Mouse (Mus musculus): ENCODE measurements at regions not wholly inside any gene's neighbourhood (a gene's known extent, or its start where the extent isn't known, plus 50 kb on each side); places are given as distances from the start of the nearest gene placed in this dataset.

- peaks cover 12% of the 10 kb centered on the region for H3K9me3 ChIP-seq (ENCODE audit: low read length)
- H3K4me1 ChIP-seq (replicated peaks; ENCODE audit: low read depth, low read length) = peaks cover 41% of the 10 kb centered on the region
- H3K4me3 ChIP-seq (replicated peaks; ENCODE audit: low read length) = no peak overlapping the region
- TF ChIP-seq POU5F1 (IDR thresholded peaks at IDR 0.05; ENCODE audit: borderline replicate concordance, low read length) (no peak), NANOG (IDR thresholded peaks at IDR 0.05; ENCODE audit: borderline replicate concordance, low read length) (no peak), CTCF (conservative IDR thresholded peaks at IDR 0.05; ENCODE audit: low read length) (no peak)
- no peaks in the 10 kb centered on the region for H3K36me3 ChIP-seq (ENCODE audit: insufficient read depth, low read length)
- H3K27me3 ChIP-seq (ENCODE audit: insufficient read depth, low read length) = peaks cover 39% of the 10 kb centered on the region
Observed at GRCm38 (mm10) chr5:111630313-111630844, 103.3 kb upstream of the Gm26897 start.

GRCm38 (mm10) chr5:111631572-111632161 lies 102.1 kb upstream of the Gm26897 start:
- peaks cover 34% of the 10 kb centered on the region for H3K27me3 ChIP-seq (ENCODE audit: insufficient read depth, low read length)
- H3K9me3 ChIP-seq (ENCODE audit: low read length) = peaks cover 12% of the 10 kb centered on the region
- H3K36me3 ChIP-seq (ENCODE audit: insufficient read depth, low read length) = no peaks in the 10 kb centered on the region
- H3K4me3 ChIP-seq (replicated peaks; ENCODE audit: low read length) = peak overlapping the region; percentile 58
- TF ChIP-seq CTCF (conservative IDR thresholded peaks at IDR 0.05; ENCODE audit: low read length) (no peak), POU5F1 (IDR thresholded peaks at IDR 0.05; ENCODE audit: borderline replicate concordance, low read length) (no peak), NANOG (IDR thresholded peaks at IDR 0.05; ENCODE audit: borderline replicate concordance, low read length) (no peak)
- peaks cover 29% of the 10 kb centered on the region for H3K4me1 ChIP-seq (replicated peaks; ENCODE audit: low read depth, low read length)

GRCm38 (mm10) chr5:111635092-111635491 lies 98.6 kb upstream of the Gm26897 start:
- peaks cover 34% of the 10 kb centered on the region for H3K27me3 ChIP-seq (ENCODE audit: insufficient read depth, low read length)
- peaks cover 12% of the 10 kb centered on the region for H3K9me3 ChIP-seq (ENCODE audit: low read length)
- H3K4me1 ChIP-seq (replicated peaks; ENCODE audit: low read depth, low read length) = peaks cover 32% of the 10 kb centered on the region
- H3K4me3 ChIP-seq (replicated peaks; ENCODE audit: low read length) = no peak overlapping the region
- H3K36me3 ChIP-seq (ENCODE audit: insufficient read depth, low read length) = no peaks in the 10 kb centered on the region
- TF ChIP-seq CTCF (conservative IDR thresholded peaks at IDR 0.05; ENCODE audit: low read length) (no peak), POU5F1 (IDR thresholded peaks at IDR 0.05; ENCODE audit: borderline replicate concordance, low read length) (no peak), NANOG (IDR thresholded peaks at IDR 0.05; ENCODE audit: borderline replicate concordance, low read length) (no peak)

- Histone ChIP-seq H3K4me1 (replicated peaks; ENCODE audit: low read depth, low read length) (peaks cover 29% of the 10 kb centered on the region), H3K4me3 (replicated peaks; ENCODE audit: low read length) (no peak overlapping the region), H3K9me3 (ENCODE audit: low read length) (peaks cover 15% of the 10 kb centered on the region), H3K27me3 (ENCODE audit: insufficient read depth, low read length) (peaks cover 44% of the 10 kb centered on the region), H3K36me3 (ENCODE audit: insufficient read depth, low read length) (no peaks in the 10 kb centered on the region)
- TF ChIP-seq CTCF (conservative IDR thresholded peaks at IDR 0.05; ENCODE audit: low read length) (no peak), POU5F1 (IDR thresholded peaks at IDR 0.05; ENCODE audit: borderline replicate concordance, low read length) (no peak), NANOG (IDR thresholded peaks at IDR 0.05; ENCODE audit: borderline replicate concordance, low read length) (no peak)
Observed at GRCm38 (mm10) chr5:111636969-111637368, 96.8 kb upstream of the Gm26897 start.

GRCm38 (mm10) chr5:111638306-111638705 lies 95.4 kb upstream of the Gm26897 start:
- peaks cover 44% of the 10 kb centered on the region for H3K27me3 ChIP-seq (ENCODE audit: insufficient read depth, low read length)
- peaks cover 18% of the 10 kb centered on the region for H3K4me1 ChIP-seq (replicated peaks; ENCODE audit: low read depth, low read length)
- no peak overlapping the region for H3K4me3 ChIP-seq (replicated peaks; ENCODE audit: low read length)
- peaks cover 11% of the 10 kb centered on the region for H3K9me3 ChIP-seq (ENCODE audit: low read length)
- no peaks in the 10 kb centered on the region for H3K36me3 ChIP-seq (ENCODE audit: insufficient read depth, low read length)
- TF ChIP-seq CTCF (conservative IDR thresholded peaks at IDR 0.05; ENCODE audit: low read length) (no peak), NANOG (IDR thresholded peaks at IDR 0.05; ENCODE audit: borderline replicate concordance, low read length) (no peak), POU5F1 (IDR thresholded peaks at IDR 0.05; ENCODE audit: borderline replicate concordance, low read length) (no peak)

GRCm38 (mm10) chr5:111639476-111640287 lies 94.0 kb upstream of the Gm26897 start:
- Histone ChIP-seq H3K27me3 (ENCODE audit: insufficient read depth, low read length) (peaks cover 44% of the 10 kb centered on the region), H3K4me1 (replicated peaks; ENCODE audit: low read depth, low read length) (peaks cover 23% of the 10 kb centered on the region), H3K4me3 (replicated peaks; ENCODE audit: low read length) (no peak overlapping the region; the same call in 1 of the 2 replicates), H3K36me3 (ENCODE audit: insufficient read depth, low read length) (no peaks in the 10 kb centered on the region), H3K9me3 (ENCODE audit: low read length) (peaks cover 4% of the 10 kb centered on the region; the same call in 1 of the 2 replicates)
- TF ChIP-seq CTCF (conservative IDR thresholded peaks at IDR 0.05; ENCODE audit: low read length) (no peak), NANOG (IDR thresholded peaks at IDR 0.05; ENCODE audit: borderline replicate concordance, low read length) (no peak), POU5F1 (IDR thresholded peaks at IDR 0.05; ENCODE audit: borderline replicate concordance, low read length) (no peak)

GRCm38 (mm10) chr5:111640976-111641375 lies 92.7 kb upstream of the Gm26897 start:
- H3K9me3 ChIP-seq (ENCODE audit: low read length) = peaks cover 4% of the 10 kb centered on the region; the same call in 1 of the 2 replicates
- H3K36me3 ChIP-seq (ENCODE audit: insufficient read depth, low read length) = no peaks in the 10 kb centered on the region
- H3K4me3 ChIP-seq (replicated peaks; ENCODE audit: low read length) = no peak overlapping the region
- peaks cover 24% of the 10 kb centered on the region for H3K4me1 ChIP-seq (replicated peaks; ENCODE audit: low read depth, low read length)
- TF ChIP-seq POU5F1 (IDR thresholded peaks at IDR 0.05; ENCODE audit: borderline replicate concordance, low read length) (no peak), NANOG (IDR thresholded peaks at IDR 0.05; ENCODE audit: borderline replicate concordance, low read length) (no peak), CTCF (conservative IDR thresholded peaks at IDR 0.05; ENCODE audit: low read length) (no peak)
- H3K27me3 ChIP-seq (ENCODE audit: insufficient read depth, low read length) = peaks cover 43% of the 10 kb centered on the region

- peaks cover 24% of the 10 kb centered on the region for H3K4me1 ChIP-seq (replicated peaks; ENCODE audit: low read depth, low read length)
- no peaks in the 10 kb centered on the region for H3K36me3 ChIP-seq (ENCODE audit: insufficient read depth, low read length)
- H3K27me3 ChIP-seq (ENCODE audit: insufficient read depth, low read length) = peaks cover 38% of the 10 kb centered on the region
- no peak overlapping the region for H3K4me3 ChIP-seq (replicated peaks; ENCODE audit: low read length)
- H3K9me3 ChIP-seq (ENCODE audit: low read length) = peaks cover 4% of the 10 kb centered on the region; the same call in 1 of the 2 replicates
- TF ChIP-seq NANOG (IDR thresholded peaks at IDR 0.05; ENCODE audit: borderline replicate concordance, low read length) = no peak
- peak; percentile 49 for TF ChIP-seq CTCF (conservative IDR thresholded peaks at IDR 0.05; ENCODE audit: low read length)
Observed at GRCm38 (mm10) chr5:111641685-111642084, 92.0 kb upstream of the Gm26897 start.
